Mouse (Mus musculus) kidney, adult 9 months (tissue): ENCODE data around the gene Actn1.

Experiments used
- DNase-seq: peaks from one replicate; pipeline ENCODE4 v3.0.0; 2022

Gene Actn1

DNA sequence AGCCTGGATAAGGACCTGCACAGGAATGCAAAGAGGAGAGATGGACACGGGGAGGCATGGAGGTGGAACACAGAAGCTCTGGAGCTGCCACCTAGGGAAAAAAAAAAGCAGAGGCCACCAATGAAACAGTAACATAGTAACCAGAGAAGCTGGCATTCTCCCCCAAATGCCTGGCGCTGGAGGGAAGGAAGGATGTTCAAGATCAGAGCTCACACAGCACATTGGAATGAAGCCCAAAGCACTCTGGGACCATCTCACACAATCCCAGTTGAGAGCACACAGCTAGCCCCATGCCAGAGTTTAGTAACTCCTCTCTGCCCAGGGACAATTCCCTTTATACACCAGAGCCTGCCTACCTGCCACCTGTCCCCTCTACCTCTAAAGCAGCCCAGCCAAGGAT, 34.1 kb downstream of the Actn1 start:
- peak; percentile 33 for DNase-seq

DNA sequence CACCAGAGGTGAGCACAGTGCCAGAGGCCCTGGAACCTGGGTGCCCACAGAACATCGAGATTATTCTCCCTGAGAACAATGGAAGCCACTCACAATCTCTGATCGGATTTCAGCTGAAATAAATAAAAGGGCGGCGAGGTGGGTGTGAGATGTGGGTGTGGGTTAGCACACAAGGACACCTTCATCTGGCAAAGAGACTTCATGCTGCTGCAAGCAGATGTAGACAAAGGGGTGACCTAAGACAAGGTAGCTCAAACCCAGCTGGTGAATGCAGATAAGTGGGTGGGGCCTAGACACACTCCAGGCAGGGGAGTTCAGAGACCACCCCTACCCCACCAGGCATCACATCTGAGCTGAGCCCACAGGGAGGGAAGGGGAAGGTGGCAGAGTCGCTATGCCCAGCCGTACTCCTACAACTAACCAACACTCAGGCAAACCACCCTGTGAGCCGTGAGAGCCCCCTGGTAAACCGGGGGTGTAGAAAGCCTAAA, 35.9 kb downstream of the Actn1 start:
- no peak for DNase-seq

DNA sequence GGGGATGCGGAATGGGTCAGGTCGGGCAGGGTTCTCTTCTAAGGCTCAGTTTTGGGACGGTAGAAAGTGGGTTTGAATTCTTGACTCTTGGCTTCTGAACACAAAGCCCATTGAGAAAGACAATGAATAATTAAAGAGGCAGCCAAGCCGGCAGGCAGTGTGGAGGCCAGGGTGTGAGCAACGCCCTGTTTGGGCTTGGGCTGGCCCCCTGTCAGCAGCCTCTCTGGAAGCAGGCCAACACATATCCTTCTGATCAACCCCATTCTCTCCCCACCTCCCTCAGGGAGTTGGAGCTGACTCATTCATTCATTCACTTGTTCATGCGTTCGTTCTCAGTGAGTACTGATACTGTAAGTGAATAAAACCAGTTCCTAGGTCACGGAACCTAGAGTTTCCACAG, 36.7 kb downstream of the Actn1 start:
- DNase-seq = no peak

DNA sequence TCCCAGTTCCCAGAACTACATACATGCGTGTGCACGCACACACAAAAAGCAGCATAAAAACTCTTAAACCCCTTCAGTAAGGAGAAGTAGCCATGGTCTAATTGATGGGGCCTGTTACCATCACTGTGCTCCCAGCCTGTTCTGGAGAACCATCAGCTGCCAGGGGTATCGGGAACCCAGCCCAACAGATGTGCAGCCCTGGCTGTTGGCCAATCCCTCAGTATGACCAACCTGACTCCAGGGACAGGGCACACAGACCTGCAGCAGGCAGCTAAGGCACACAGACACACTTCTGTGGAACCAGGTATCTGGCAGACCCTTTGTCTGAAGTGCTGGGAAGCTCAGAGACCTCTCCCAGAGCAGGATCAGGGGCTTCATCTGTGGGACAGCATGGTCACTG, 37.7 kb downstream of the Actn1 start:
- no peak for DNase-seq

DNA sequence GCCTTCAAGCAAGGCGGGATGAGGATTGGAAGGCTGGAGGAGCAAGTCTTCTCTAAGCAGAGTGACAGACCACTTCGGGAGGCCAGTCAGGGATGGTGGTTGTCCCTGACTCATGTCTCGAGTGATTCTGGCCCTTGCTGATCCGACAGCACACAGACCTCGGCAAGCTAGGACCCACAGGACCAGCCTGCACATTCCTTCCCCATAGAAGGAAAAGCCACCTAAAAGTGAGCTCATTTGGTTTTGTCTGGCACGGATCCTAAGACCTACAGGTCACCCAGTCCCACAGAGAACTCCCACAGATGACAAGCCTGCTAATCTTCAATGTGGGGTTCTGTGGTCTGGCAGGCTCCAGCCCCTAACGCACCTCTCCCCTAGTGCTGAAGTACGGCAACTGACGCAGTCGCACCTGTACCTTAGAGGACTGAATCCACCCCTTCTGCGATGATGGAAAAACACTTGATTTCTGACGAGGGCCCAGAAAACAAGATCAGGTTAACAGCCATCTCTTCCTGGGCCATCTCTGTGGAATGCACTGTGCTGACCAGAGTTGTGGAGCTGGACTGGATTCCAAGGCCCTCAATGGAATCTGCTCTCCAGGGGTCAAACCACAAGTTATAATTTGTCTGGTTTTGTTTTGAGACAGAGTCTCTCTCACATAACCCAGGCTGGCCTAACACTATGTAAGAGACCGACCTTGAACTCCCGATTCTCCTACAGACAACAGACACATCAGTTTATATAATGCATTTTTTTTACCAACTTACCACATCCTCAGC, 39.7 kb downstream of the Actn1 start:
- DNase-seq = peak; percentile 49

DNA sequence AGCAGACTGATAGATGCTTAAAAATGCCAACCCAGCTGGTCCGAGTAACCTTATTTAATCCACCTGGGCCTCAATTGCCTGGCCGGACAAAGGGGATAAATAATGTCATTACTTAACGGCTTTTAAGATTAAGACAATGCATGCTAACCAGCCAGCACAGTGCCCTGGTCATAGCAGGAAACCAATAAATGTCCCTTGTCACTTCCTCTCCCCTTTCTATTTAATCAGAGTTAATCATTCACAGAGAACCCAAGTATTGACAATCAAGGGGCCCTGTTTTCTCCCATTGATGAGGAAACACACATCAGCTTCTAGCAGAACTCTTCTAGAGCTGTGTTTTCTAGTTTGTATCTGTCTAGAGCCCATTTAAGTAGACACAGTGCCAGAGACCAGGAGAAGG, 41.4 kb downstream of the Actn1 start:
- no peak for DNase-seq

DNA sequence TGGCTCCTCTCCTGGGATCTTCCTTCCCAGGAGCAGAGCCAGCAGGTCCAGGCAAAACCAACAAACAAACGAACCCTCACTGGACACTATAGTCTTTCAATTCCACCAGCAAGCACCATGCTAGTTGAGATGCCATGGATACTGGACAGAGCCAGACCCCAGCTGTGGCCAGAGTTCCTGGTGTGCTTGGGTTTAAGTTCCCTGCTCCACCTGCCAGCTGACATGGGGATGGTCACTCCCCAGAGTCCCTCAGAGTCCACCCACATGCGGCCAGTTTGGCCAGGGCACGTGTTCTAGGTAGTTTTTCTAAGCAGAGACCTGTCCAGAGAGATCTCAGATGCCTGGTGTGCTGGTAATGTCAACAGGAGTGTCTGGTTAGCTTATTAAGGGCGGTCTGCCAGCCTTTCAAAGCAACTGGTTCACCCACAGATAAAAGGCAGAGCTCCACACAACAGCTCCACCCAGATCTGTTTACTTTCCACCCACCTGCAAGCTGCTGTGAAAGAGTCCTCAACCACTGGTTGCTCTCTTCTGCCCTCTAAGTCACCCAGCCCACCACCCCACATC, 42.0 kb downstream of the Actn1 start:
- no peak for DNase-seq

DNA sequence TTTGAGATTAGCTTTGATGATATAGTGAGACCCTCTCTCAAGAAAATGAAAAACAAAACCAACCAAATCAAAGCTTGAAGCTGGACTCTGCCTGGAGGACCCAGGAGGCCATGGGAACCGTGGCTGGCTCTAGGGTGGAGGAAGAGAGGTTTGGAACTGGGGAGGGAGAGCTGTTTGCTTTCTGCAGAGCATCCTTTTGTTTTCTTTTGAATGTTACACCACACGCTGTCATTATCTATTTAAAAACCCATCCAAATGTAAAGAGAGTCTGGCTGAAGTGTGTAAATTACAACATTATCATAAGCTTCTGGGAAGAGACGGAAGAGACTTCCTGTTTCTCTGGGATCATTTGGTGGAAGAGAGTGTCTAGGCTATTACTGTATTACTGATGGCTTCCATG, 43.1 kb downstream of the Actn1 start:
- no peak for DNase-seq

DNA sequence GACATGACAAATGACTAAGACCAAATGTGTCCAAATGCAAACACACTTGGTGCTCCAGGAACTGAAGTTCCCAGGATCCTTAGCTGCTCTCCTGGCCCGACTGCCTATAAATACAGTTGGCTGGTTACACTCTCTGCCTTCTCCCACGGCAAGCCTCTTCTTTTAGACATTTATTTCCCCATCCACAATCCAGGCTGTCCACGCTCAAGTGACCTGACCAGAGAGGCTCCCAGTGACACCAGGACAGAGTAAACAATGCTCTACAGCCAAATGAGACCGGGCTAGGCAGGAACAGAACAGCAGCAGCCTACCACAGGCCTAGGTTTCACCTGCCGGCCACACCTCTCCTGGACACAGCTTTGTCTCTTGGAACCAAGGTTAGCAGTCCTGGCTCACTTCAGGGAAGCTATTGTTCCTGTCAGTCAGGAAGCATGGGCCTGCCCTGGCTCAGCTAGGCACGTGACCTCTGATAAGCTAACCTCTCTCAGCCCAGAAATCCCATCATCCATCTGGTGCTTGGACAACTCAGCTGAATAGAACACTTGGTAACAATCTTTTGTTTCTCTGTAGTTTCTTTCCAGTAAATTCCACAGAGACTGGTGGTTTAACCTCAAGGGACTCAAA, 43.8 kb downstream of the Actn1 start:
- peak; percentile 40 for DNase-seq

DNA sequence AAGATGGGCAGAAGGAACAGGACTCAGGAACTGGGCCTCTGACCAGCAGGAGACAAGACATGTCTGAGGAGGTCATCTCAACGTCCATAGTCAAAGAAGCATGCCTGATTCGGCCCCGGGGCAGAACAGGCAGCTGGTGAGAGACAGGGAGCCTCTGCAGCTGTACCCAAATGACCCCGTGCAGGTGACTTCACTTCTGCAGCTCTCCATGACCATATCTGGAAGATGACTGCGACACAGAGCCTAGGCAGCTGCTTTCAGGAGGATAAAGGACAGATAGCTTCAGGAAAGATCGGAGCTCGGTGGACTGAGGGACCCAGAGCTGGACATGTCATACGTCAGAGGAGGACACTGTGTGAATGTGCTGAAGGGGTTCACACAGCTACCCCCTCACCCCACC, 46.4 kb downstream of the Actn1 start:
- DNase-seq = no peak

DNA sequence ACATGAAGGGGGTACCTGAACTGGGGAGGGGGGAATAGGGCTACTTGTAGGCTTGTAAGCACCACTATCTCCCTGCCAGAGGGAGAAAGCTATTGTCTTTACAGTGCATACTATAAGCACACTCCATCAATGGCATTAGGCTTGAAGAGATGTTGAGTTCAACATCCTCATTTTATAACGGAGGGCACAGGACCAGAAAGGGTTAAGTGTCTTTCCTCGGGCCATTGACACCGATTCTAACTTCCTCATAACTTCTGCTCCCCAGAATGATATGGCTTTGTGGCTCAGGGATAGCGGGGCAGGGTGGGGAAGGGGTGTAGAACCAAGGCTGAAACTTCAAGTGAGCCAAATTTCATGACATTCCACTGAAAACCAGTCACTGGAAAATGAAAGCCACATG, 46.9 kb downstream of the Actn1 start:
- DNase-seq = no peak

DNA sequence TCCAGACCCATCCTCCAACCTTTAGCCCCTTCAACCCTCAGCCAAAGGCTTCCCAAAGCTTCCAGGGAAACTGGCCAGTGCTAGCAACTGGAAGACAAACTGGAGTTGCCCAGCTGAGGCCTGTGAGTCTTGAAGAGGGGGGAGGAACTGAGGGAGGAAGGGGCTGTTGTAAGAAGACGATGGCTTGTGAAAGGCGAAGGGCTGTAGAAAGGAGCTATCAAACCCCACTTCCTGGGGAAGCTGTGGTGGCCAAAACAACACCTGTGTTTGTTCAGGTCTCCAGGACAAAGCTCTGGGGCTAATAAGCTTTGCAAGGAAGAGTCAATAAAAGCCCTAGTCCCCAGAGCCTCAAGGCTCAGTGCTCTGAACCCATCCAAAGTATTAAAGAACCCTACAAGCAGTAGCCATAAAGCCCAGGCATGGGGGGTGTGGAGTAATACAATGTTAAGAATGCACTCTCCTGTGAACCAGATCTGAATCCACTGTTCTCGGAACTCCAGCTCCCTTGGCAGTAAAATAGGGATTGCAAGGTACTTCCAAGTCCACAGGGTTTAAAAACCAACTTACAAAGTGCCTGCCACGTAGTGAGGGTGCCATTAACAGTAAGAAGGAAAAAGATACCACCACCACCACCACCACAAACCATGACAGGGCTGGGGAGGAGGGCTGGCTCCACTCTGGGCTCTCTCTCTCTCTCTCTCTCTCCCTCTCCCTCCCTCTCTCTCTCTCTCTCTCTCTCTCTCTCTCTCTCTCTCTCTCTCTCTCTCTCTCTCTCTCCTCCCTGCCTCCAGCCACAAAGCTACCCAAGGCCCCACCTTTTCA, 49.2 kb downstream of the Actn1 start:
- no peak for DNase-seq

DNA sequence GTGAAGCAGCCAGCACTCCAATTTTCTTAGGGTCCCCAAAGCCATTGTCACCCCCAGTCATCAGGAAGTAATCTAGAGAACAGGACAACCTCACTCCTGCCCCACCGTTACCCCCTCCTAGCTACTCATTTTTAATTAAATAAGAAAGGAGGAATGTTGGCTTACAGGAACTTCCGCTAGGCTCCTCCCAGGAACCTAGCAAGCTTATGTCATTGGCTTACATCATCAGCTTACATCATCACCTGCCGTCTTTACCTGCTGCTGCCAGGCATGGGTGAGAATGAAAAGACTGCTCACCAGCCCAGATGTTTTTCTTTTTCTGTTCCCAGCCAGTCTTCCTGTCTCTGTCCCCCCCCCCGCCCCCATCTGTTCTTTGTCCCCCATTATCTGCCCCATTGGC, 50.3 kb downstream of the Actn1 start:
- no peak for DNase-seq

DNA sequence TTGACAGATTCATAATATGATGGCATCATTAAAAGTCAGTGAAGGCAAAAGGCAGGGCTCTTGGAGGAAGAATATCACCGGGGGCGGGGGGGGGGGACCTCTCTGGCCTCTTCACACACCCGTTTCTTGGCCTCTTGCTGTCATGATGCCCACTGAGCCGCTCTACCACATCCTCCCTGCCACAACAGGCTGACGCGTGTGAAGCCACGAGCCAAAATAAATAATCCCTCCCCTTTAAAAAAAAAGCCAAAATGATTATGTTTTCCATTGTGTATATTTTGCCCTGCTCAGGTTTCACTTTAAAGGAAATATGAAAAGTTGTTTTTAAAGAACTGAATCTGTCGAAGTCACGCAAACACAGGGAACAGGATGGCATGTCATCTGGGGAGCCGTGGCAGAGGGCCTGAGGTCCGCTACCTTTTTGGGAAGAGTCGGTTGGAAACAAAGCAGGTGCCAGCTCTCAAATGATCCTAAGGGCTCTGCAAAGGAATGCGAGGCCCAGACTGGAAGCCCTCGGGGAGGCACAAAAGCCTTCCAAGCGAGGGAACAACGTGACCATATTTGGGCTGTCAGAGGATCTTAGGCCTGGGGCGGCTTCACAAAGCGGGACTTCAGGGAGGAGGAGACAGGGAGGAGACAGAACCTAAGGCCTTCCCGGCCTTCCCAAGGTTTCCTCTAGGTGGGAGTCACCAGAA, 51.9 kb downstream of the Actn1 start:
- DNase-seq = no peak

DNA sequence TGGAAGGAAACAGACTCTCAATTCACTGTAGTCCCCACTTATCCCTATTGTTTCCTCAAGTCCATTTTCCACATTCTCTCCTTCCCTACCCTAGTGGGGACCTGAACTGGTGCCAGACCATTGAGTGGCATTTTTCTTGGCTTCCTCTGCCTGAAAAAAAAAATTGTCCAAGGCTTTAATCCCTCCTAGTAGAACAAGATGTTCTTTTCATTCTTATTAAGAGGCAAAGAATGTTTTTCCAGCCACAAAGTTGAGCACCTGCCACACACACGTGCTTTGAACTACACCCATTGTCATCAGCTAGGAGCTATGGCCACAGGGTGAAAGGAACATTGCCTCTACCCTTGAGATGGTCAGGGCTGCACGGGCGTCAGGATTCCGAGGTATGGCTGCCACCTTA, 56.9 kb downstream of the Actn1 start:
- peak; percentile 20 for DNase-seq

DNA sequence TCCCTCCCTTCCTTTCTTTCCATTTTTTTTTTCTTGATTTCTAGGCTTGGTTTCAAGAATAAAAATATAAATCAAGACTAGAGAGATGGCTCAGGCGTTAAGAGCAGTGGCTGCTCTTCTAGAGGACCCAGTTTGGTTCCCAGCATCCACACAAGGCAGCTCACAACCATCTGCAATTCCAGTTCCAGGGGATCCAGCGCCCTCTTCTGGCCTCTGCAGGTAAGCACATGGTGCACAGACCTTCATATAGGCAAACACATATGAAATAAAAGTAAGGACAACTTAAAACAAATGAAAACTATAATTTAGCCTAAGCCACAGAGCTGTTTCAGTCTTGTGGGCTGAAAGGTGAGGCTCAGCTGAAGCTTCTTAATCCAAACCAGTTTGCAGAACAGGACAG, 60.4 kb downstream of the Actn1 start:
- no peak for DNase-seq

DNA sequence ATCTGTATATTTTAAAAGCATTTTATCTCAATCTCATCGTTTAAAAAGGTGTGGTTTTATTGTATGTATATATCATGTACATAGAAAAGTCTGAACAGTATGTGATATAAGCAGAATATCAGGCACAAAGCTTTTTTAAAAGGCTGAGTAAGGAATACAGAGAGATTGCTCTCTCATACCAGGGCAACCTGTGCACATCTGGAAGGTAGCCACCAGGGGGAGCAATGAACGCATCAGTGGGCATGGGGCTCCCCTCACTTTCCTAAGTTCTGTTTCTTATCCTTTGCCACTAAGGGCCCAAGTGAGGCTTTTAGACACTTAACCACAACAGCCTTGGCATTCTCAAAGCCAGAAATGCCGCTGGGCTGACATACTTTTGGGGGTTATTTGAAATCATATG, 61.7 kb downstream of the Actn1 start:
- DNase-seq = peak; percentile 71

DNA sequence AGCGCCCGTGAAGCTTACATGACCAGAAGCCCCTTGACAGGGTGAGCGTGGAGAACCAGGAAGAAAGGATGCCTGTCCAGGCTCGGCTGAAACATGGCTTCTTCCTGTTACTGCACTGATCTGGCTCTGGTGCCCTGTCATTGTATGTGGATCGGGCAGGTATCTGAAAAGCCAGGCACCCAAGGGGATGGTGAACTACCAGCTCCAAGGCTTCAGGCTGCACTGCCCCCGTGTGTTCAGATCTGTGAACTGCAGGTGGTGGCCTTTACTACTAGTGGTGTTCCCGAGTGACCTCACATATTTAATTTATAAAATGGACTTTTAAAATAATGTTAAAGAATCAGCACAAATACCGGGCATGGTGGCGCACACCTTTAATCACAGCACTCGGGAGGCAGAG, 62.8 kb downstream of the Actn1 start:
- peak; percentile 55 for DNase-seq

DNA sequence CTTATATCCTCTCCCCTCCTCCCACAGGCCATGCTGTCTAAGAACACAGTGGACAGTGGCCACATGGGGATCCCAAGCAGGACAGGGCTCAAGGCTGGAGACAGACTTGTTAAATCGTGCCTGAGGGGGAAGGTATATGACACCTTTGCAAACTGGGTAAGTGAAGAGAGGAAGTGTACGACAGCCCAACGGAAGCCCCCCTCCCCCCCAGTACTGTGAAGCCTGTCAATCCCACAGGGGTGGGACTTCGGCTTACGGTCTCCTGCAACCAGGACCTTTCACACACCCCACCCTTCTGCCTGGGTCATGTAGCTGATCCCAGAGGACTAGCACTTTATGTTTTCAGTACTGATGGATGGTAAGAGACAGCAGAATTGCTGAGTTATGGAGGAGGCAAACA, 68.4 kb downstream of the Actn1 start:
- DNase-seq = no peak

DNA sequence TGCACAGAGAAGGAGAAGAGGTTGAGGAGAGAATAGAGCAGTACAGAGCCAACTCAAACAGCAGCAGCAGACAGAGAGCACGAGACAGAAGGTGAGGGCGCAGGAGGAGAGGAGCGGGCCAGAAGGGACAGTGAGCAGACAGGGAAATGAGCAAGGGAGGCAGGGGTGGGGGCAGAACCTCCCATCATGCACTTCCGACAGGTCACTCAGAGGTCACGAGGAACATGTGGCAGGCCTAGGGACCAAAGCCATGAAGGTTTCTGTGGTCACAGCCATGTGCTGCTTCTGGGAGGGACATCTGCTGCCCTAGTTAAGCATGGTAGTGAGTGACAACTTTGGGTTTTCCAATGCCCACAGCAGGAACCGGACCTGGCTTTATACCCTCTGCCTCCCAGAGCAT, 68.8 kb downstream of the Actn1 start:
- no peak for DNase-seq

DNA sequence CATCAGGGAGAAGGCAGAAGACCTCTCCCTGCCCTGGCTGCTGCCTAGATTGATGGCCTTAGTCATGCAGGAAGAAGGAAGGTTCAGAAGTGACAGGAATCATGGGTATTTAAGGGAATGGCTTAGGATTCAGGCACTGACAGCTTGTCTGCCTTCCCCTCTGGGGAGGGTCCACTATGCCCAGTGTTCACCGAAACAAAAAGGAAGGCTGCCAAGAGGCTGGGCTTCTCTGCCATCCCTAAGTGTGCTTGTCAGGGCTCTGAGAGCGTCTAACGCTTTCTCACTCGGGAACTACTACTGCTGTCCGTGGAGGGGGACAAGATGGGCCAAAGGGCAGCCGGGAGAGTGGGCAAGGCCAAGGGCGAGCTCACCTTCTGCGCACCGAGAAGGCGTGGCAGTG, 69.3 kb downstream of the Actn1 start:
- no peak for DNase-seq

DNA sequence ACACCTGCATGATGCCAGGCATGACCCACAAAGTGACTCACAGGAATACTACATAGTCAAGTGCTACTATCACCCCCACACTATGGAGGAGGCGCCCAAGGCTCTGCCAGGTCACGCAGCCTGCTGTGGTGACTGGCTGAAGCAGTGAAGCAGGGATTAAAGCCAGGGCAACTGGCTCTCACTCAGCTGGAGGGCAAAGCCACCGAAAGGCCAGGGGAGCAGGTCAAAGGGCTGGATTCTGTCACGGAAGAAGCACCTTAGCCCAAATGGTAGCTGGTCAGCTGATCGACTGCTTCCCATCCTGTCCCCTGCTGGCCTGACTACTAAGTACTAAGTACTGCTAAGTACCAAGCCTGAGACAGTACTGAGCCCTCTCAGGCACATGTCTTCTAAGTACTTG, 76.1 kb downstream of the Actn1 start:
- DNase-seq = peak; percentile 59

DNA sequence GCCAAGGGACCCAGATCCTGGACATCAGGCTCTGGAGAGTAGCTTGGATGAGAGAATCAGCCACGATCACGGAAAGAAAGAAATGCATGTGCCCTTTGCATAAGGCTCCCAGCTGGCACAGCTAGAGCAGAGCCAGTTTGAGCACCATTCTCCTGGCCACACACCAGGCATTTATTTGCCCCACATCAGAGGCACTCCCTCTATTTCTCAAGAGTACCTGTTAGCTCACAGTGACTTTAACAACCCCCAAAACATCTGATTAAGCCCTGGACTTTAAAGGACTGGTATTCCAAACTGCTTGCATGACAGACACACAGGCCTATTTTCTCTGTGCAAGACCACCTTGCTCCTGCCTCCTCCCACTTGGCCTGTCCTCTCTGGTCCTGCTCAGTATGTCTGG, 78.3 kb downstream of the Actn1 start:
- no peak for DNase-seq
